Mouse (Mus musculus) lung, postnatal 0 days (tissue): Measurements from ENCODE around the gene Il1rapl1. TPM values are rescaled to one million over a fixed set of nuclear protein-coding genes. Genes with fewer than 3 reads are reported as not detected.

Experiments
- ATAC-seq: fragments of 200-750 bp; cut with Nextera tagmentation; 2 replicates; pipeline ENCODE4 v1.8.0; 2017; ENCODE audit warnings: moderate library complexity
- DNase-seq: peaks from one replicate; pipeline ENCODE4 v3.0.0-alpha.2; 2016; ENCODE audit warnings: low spot score
- H3K27ac ChIP-seq: fragments of 300-500 bp; sonication (generic); 2 replicates; pipeline ENCODE4 v1.5.1; 2014; ENCODE audit warnings: antibody characterized with exemption, mild to moderate bottlenecking, low read length, mixed read lengths
- H3K27me3 ChIP-seq: fragments of 300-500 bp; sonication (generic); replicated peaks from 2 replicates; pipeline ENCODE4 v1.6.1; 2014; ENCODE audit warnings: low read length, mixed read lengths; ENCODE audit not compliant: insufficient read depth
- H3K36me3 ChIP-seq: fragments of 300-500 bp; sonication (generic); 2 replicates; pipeline ENCODE4 v1.6.1; 2014; ENCODE audit warnings: low read length, mixed read lengths; ENCODE audit not compliant: insufficient read depth
- H3K4me1 ChIP-seq: fragments of 300-500 bp; sonication (generic); 2 replicates; pipeline ENCODE4 v1.6.1; 2014; ENCODE audit warnings: antibody characterized with exemption, low read depth, low read length, mixed read lengths; ENCODE audit not compliant: insufficient read depth
- H3K4me2 ChIP-seq: fragments of 300-500 bp; sonication (generic); replicated peaks from 2 replicates; pipeline ENCODE4 v1.6.1; 2014; ENCODE audit warnings: low read depth, mild to moderate bottlenecking, low read length, moderate library complexity, mixed read lengths
- H3K4me3 ChIP-seq: fragments of 300-500 bp; sonication (generic); 2 replicates; pipeline ENCODE4 v1.5.1; 2014; ENCODE audit warnings: low read depth, low read length
- H3K9ac ChIP-seq: fragments of 300-500 bp; sonication (generic); replicated peaks from 2 replicates; pipeline ENCODE4 v1.6.1; 2014; ENCODE audit warnings: low read depth, mild to moderate bottlenecking
- H3K9me3 ChIP-seq: fragments of 300-500 bp; sonication (generic); 2 replicates; pipeline ENCODE4 v1.6.1; 2016; ENCODE audit warnings: low read length, mixed read lengths
- CTCF ChIP-seq: IDR thresholded peaks from 2 replicates; pipeline ENCODE4 v1.5.1; 2016; ENCODE audit warnings: antibody characterized with exemption, mild to moderate bottlenecking
- EP300 ChIP-seq: IDR thresholded peaks from 2 replicates; pipeline ENCODE4 v1.6.1; 2016; ENCODE audit warnings: antibody characterized with exemption, mild to moderate bottlenecking, control low read depth
- WGBS: fragments of 180-500 bp; shearing (Covaris S2); extraction: QIAGEN DNeasy Blood & Tissue Kit; methylation state at CpG from one replicate; pipeline ENCODE4 v1.1.7; 2014; 5-methylcytosine and 5-hydroxymethylcytosine counted together
- polyA plus RNA-seq: library from polyadenylated mRNA; unstranded; fragments of >200 nt; fragmentation: Nextera tagmentation; extraction: Ambion mirVana; gene quantifications from 2 replicates; pipeline ENCODE4 v1.2.1, GENCODE M21; 2015

The Il1rapl1 gene
- polyA plus RNA-seq, 1 experiment from 2014 or later: not detected

DNA sequence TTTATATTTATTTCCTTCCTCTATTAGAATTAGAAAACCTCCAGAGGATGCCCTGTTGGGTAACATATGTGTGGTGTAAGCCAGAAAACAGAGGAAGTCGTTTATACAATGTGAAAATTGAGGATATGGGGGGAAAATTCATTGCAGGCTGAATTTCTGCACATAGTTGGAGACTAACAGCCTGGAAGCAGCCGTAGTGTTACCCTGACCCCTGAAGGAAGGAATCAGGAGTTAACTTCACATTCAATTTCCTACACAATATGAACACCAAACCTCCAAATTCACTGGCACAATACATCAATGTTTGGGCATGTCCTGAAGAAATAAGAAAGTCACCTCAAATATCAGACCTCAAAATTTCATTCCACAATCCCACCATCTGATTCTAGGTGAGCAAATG, 3.2 kb downstream of the Il1rapl1 start:
- H3K9ac ChIP-seq: no peak overlapping the region
- ATAC-seq (no peak), DNase-seq (no peak)
- H3K4me3 ChIP-seq: no peak overlapping the region
- no peaks in the 10 kb centered on the region for H3K9me3 ChIP-seq
- H3K4me2 ChIP-seq: no peak overlapping the region
- H3K27me3 ChIP-seq: no peaks in the 10 kb centered on the region
- H3K27ac ChIP-seq: no peak overlapping the region
- no peaks in the 10 kb centered on the region for H3K36me3 ChIP-seq
- WGBS: 23% methylated on average over 2 of the region's 2 CpGs
- no peaks in the 10 kb centered on the region for H3K4me1 ChIP-seq
- TF ChIP-seq CTCF: no peak
- no peak for TF ChIP-seq EP300

- Histone ChIP-seq H3K9me3 (no peaks in the 10 kb centered on the region), H3K27ac (no peak overlapping the region), H3K4me1 (no peaks in the 10 kb centered on the region), H3K9ac (no peak overlapping the region), H3K4me3 (no peak overlapping the region), H3K36me3 (no peaks in the 10 kb centered on the region), H3K27me3 (no peaks in the 10 kb centered on the region), H3K4me2 (no peak overlapping the region)
- 72% methylated on average over 2 of the region's 2 CpGs for WGBS
- DNase-seq: no peak
- no peak for ATAC-seq
- TF ChIP-seq CTCF (no peak), EP300 (no peak)
Observed at GRCm38 (mm10) chrX:88109733-88110132, 5.7 kb downstream of the Il1rapl1 start.

GRCm38 (mm10) chrX:88093936-88094569, 21.4 kb downstream of the Il1rapl1 start:
- Histone ChIP-seq H3K4me3 (no peak overlapping the region), H3K36me3 (no peaks in the 10 kb centered on the region), H3K9ac (no peak overlapping the region), H3K27ac (no peak overlapping the region), H3K9me3 (no peaks in the 10 kb centered on the region), H3K27me3 (no peaks in the 10 kb centered on the region), H3K4me1 (no peaks in the 10 kb centered on the region), H3K4me2 (no peak overlapping the region)
- TF ChIP-seq EP300: no peak
- no peak for TF ChIP-seq CTCF
- ATAC-seq: no peak
- no peak for DNase-seq

- WGBS: 56% methylated on average over 2 of the region's 2 CpGs
- DNase-seq: no peak
Observed at GRCm38 (mm10) chrX:88089873-88090272, 25.6 kb downstream of the Il1rapl1 start.

DNA sequence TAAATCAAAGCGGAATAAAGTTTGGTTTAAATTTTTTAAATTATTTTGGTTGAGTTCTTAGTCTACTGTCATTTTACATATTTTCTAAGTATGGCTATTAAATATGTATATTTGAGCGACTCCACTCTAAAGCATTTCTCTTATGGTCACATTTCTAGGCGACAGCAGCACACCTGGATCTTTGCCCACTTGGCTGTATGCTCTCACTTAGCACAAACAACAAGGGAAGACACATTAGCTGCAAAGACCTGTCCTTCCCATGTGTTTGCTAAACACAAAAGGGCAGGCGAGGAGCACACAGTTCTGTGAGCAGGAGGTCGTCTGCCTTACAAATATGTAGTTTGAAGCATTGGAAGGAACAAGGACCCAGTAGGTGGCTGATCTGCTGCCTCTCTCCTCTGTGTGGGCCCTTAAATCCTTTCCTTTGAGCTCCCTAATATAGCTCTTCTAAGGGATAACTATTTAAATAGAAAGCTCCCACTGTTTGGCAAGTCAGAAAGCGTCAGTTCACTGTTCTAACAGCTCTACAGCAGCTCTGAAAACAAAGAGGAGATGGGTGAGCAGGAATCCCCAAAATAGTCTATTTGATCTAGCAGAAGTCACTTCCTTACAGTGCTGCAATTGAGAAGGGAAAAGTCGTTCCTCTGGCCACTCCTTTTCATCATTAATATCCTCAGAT, 42.6 kb downstream of the Il1rapl1 start:
- no peaks in the 10 kb centered on the region for H3K36me3 ChIP-seq
- DNase-seq (no peak), ATAC-seq (no peak)
- TF ChIP-seq EP300 (no peak), CTCF (no peak)
- no peak overlapping the region for H3K4me2 ChIP-seq
- H3K9ac ChIP-seq: no peak overlapping the region
- no peak overlapping the region for H3K27ac ChIP-seq
- no peak overlapping the region for H3K4me3 ChIP-seq
- no peaks in the 10 kb centered on the region for H3K4me1 ChIP-seq
- WGBS: 39% methylated on average over 7 of the region's 7 CpGs
- no peaks in the 10 kb centered on the region for H3K27me3 ChIP-seq
- no peaks in the 10 kb centered on the region for H3K9me3 ChIP-seq

More at GRCm38 (mm10) chrX:88089873-88090272, 25.6 kb downstream of the Il1rapl1 start:
- H3K36me3 ChIP-seq: no peaks in the 10 kb centered on the region
- H3K27me3 ChIP-seq: no peaks in the 10 kb centered on the region
- no peaks in the 10 kb centered on the region for H3K4me1 ChIP-seq
- no peak overlapping the region for H3K4me2 ChIP-seq
- no peak overlapping the region for H3K4me3 ChIP-seq
- H3K9ac ChIP-seq: no peak overlapping the region
- H3K9me3 ChIP-seq: no peaks in the 10 kb centered on the region
- no peak overlapping the region for H3K27ac ChIP-seq
- TF ChIP-seq EP300 (no peak), CTCF (no peak)
- no peak for ATAC-seq

DNA sequence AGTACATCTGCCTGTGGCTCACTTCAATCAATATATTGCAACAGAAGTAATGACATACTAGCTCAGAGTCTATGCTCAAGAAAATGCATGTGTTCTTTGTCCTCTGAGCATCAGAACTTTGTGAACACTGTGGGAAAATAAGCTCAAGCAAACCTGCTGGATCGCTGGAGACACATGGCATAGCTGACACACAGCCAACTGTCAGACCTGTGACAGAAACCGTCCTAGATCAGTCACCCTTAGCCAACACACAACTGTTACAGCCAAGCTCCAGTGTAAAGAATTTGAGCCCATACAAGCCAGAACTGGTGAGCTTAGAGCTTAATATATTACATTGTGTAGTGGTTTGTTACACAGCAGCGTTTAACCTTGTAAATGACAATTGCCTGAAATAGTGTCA, 45.1 kb downstream of the Il1rapl1 start:
- DNase-seq (no peak), ATAC-seq (no peak)
- no peak overlapping the region for H3K4me2 ChIP-seq
- H3K36me3 ChIP-seq: no peaks in the 10 kb centered on the region
- no peak overlapping the region for H3K9ac ChIP-seq
- H3K27ac ChIP-seq: no peak overlapping the region
- H3K4me1 ChIP-seq: no peaks in the 10 kb centered on the region
- WGBS: 71% methylated on average over 3 of the region's 3 CpGs
- H3K4me3 ChIP-seq: no peak overlapping the region
- H3K9me3 ChIP-seq: no peaks in the 10 kb centered on the region
- H3K27me3 ChIP-seq: no peaks in the 10 kb centered on the region
- TF ChIP-seq CTCF: no peak
- no peak for TF ChIP-seq EP300
